Mouse (Mus musculus): Measurements from ENCODE around the gene Fgf14.
"Not testable (repeated sequence)": the region's sequence is repeated elsewhere in the genome, so short reads cannot be mapped to it uniquely, and the experiment has no call there.

Gene Fgf14

DNA sequence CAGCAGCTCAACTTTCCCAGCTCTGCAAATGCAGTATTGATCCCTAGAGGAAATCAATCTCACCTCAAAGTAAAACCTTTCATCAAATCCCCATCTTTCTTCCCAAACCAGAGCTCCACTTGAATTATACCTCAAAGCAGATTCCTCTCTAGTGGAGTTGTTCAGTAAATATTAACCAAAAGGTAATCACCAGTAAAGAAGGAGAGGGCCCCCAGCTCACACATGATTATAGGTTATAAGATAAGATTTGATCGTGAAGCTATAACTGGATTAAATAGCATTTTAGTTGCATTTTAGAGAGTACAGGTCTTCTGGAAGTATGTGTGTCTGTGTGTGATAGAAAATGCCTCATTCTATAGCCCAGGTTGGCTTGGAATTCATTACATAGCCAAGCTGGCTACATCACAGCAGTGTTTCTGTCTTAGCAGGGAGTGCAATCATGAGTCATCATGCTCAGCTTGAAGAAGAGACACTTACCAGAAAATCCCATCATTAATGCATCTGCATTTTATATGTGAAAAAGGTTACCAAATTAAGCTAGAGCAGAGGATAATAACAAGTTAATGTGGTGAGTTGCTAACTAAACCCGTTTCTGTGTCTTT lies 202.8 kb downstream of the Fgf14 start:
- DNase-seq: no peak

DNA sequence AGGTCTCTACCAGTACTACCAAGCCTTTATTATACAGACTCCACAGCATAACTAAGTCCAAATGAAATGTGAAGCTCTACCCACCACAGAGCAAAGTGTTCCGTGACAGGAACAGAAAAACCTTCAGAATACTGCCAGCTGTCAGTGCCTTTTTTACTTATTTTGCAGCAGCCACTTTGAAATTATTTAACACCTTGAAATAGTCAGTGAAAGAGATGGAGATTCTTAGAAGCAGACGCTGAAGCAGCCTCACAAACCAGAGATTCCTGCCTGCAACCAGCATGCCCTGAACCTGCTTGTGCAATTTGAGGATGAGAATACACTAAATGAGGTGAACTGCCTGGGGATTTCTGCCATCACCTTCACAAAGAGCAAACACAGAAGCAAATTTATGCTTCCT lies 206.0 kb downstream of the Fgf14 start:
- DNase-seq: no peak

DNA sequence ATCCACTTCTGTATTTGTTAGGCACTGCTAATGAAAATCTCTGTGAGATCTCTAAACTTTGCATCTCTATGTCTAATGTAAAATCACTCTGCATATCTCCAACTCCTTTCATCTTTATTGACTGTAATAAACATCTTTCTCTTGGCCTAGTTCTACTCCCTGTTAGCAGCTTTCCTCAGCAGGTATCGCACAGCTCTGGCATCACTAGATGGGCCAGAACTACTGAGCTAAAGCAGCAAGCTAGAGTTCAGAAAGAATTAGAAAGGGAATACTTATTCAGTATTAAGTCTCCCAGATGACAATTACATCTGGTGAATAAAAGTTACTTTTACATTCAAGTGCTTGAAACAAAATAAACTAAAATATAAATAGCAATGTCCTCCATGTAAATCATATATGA lies 221.8 kb downstream of the Fgf14 start:
- no peak for DNase-seq

DNA sequence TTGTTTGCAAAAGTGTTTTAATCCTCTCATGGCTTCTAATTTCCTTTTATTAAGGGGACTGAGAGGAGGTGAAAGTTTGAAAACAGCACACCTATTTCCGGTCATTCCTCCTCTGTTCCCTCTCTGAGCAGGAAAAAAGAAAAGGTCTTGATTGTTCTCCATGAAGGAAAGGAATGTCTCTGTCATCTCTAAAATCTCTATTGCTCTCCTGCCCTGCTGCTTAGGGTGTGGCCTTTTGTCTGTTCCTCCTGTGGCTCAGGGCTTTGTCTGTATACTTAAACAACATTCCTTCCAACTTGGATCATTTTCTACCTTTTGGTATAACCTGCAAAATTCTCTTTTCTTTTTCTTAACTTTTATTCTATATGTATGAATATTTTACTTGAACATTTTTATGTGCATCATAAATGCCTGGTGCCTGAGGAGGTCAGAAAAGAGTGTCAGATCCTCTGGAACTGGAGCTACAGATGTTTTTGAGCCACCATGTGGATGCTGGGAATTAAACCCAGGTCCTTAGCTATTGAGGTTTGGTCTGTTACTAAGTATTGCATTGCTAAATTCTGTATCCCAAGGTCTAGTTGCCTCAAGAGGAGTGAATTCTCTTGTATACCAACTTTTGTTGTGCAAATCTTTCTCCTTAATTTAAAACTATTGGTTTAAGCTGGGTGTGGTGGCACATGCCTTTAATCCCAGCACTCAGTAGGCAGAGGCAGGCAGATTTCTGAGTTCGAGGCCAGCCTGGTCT lies 230.7 kb downstream of the Fgf14 start:
- DNase-seq: no peak

GRCm38 (mm10) chr14:124444831-124445230 lies 232.1 kb downstream of the Fgf14 start:
- no peak for DNase-seq

- not testable (repeated sequence) for DNase-seq
Measured at GRCm38 (mm10) chr14:124439298-124439697, 237.6 kb downstream of the Fgf14 start.

DNA sequence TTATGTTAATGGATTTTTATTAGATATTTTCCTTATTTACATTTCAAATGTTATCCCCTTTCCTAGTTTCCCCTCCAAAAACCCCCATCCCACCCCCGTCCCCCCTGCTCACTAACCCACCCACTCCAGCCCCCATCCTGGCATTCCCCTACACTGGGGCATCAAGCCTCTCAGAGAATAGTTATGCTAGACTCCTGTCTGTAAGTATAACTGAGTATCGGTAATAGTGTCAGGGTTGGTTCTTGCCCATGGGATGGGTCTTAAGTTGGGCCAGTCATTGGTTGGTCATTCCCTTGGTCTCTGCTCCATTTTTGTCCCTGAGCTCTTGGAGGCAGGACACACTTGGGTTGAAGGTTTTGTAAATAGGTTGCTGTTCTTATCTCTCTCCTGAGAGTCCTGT lies 265.0 kb downstream of the Fgf14 start:
- DNase-seq: no peak

DNA sequence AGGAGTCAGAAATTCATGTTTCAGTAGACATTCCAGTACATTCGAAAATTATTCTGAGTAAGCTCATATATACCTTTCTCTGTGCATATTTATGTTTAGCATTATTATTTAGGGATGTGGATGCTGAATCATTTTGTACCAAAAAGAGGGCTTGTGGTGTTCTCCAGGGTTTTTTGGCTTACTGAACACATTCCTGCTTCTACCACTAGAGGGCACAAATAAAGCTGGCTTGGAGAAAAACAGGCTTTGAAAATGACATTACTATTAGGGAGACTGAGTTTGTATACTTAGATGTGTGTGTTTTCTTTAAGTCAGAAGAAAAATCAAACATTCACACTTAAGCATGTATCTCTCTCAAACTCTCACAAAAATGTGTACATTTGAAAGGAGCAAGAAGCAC lies 266.0 kb downstream of the Fgf14 start:
- no peak for DNase-seq

DNA sequence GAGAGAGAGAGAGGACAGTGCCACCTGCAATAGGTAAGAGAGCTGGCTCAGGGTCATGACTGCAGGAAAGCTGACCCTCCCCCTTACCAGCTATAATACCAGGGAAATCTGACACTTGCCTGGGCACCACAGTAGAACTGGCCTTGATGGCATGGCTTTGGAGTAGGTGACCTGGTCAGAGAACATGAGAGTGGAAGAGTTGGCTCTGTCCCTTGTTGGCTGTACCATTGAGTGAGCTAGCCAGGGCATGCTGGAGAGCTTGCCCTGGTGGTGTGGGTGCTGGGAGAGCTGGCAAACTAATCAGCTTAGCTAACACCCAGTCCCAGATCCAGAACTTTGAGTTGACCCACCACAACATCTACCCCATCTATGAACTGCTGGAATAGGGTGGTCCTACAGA lies 348.5 kb downstream of the Fgf14 start:
- no peak for DNase-seq

DNA sequence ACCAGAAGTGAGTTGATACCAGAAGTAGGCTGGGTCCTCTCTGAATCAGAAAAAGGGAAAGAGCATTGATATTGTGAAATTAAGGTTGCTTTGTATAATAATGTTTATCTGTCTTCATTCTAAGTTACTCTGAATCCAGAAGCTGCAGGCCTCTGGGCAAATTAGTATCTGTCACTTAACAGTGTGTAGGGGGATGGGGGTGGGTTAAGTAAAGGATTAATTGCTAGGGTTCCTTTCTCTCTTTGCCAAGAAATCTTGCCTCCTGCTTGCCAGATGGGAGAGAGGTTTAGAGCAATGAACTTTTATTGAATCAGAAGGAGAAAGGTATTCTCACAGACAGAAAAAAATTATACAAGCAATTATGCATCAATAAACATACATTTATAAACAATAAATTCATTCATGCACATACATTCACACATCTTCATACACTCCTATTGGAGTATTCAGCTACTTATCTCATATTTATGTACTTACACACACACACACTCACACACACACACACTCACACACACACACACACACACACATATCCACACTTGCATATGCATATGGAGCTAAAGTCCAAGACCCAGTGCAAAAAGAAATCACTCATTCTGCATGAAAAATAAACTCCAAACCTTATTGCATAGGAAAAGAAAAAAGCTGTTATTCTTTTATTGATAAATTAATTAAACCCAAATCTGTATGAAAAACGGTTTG lies 357.8 kb downstream of the Fgf14 start:
- DNase-seq: no peak

DNA sequence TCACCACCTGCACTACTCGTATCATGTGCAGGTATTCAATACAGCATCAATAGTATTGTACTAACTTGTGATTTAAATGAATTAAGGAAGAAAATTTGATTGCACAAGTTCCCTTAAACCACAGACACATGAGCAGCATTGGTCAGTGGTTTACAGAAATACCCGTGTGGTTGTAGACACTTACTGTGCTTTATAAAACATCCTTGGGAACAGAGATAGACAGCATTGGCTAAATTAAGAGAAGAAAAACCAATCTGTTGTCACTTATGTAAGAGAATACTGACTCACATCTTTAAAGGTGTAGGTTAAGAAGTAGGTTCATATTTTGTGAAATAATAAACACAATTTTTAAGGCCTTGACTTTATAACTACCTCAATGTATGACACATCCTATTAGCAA lies 361.4 kb downstream of the Fgf14 start:
- no peak for DNase-seq

DNA sequence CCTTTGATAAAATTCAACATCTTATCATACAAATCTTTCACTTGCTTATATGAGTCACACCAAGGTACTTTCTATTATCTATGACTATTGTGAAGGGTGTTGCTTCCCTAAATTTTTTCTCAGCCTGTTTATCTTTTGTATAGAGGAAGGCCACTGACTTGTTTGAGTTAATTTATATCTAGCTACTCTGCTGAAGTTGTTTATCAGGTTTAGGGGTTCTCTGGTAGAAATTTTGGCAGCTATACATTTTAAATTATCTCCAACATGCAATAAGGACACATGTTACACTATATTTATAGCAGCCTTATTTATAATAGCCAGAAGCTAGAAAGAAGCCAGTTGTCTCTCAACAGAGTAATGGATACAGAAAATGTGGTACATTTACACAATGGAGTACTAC lies 389.9 kb downstream of the Fgf14 start:
- DNase-seq: no peak

GRCm38 (mm10) chr14:124278384-124278944 lies 398.5 kb downstream of the Fgf14 start:
- DNase-seq: no peak

GRCm38 (mm10) chr14:124266977-124267376 lies 409.9 kb downstream of the Fgf14 start:
- DNase-seq: no peak

DNA sequence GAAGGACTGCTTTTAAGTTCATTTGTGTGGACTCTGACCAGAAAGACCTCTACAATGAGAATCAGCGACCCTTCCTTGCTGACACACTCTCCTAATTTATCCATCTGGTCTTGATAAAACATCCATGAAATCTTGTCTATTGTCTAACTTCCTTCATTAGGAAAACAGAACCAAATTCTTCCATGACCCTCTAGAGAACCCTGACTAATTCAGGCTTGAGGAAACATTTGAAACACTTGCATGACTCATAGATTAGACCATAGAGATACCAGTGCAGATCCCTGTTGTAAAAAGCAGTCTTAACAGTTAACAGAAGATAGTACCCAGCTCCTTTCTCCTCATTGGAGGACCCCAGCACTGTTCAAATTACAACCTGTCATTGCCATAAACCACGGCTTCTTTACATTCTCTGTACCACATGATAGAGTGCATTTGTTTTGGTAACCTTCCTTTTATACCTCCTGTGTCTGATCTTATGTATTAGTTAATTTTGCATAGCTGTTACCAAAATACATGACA lies 412.3 kb downstream of the Fgf14 start:
- DNase-seq: no peak

DNA sequence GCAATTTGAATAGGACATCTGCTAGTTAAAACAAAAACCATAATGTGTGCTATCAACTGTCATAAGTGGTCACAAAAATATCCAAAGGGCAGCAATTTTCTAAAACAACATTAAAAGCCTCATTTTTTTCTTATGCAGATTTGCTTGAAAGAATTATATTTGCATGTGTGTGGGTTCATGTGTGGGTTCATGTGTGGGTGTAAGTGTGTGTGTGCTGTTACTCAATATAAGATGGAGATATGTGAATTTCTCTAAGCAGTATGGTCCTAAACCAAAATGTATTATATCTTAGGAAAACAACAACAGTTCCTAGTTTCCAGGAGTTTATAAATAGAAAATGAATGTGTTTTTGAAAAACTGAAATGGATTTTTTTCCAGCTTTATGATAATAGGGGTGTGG lies 413.7 kb downstream of the Fgf14 start:
- no peak for DNase-seq

DNA sequence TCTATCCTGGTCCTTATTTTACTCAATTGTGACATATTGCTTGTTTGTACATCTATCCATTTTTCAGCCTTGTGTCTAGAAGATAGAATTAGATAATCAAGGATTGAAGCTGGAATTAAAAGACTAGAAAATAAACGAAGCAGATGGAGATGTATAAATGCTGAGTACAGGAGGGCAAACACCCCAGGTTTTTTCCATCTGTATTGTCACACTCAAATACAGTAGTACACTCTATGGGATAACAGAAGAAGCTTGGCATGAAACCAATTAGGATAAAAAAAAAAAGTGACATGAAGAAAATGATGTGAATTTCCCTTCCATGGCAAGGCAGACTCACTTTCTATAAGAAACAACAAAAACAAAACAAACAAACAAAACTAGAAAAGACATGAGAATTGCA lies 429.4 kb downstream of the Fgf14 start:
- no peak for DNase-seq

DNA sequence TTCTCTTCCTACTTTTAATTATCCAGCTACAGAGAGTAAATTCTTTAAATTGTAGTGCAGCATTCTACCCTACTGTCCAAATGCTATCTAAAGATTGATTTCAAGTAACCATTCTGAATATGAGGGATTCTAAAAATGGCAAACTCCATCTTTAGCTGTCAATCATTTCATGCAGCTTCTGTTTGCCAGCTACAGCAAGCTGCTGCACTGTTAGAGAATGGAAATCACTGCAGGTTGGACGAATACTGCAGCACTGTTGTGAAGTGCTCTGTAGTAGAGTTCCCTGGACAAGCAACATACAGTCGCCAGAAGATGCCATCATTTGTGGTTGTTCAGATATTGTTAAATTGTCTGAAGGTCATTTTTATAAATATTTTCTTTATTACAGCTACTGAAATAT lies 453.5 kb downstream of the Fgf14 start:
- DNase-seq: no peak

GRCm38 (mm10) chr14:124222447-124222846 lies 454.5 kb downstream of the Fgf14 start:
- DNase-seq: no peak

GRCm38 (mm10) chr14:124220979-124221378 lies 455.9 kb downstream of the Fgf14 start:
- no peak for DNase-seq

- DNase-seq: no peak
Measured at GRCm38 (mm10) chr14:124195806-124196205, 481.1 kb downstream of the Fgf14 start.

- DNase-seq: no peak
Measured at GRCm38 (mm10) chr14:124195331-124195730, 481.6 kb downstream of the Fgf14 start.

DNA sequence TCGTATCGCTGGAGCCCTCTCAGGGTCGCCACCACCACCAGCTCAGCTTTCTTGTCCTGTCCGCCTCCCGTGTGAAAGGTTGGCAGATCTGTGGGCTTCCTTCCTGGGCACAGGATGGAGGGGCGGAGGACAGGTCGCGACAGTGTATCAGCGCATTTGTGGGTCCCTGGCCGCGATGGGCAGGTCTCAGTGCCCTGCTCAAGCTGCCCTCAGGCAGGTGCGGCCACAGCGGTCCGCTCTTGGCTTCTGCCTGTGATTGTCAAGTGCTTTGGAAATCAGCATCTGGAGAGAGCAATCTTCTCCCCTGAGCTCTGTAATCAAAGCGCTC lies 484.1 kb downstream of the Fgf14 start:
- DNase-seq: no peak

Measured in thymus, postnatal 25 days (tissue).